ENCODE assay signal across 9 mouse cellular contexts in genomic region chr3:133314475-133314874, GRCm38 (mm10). TPM values are rescaled to one million over a fixed set of nuclear protein-coding genes. Genes with fewer than 3 reads are reported as not detected.
DNase-seq lines count a peak whose midpoint lies in the region; ATAC-seq and TF ChIP-seq lines count a peak whose summit lies in the region.
"Had no signal": no experiment of that assay in that cellular context is flagged by ENCODE, and none has a peak within 500 bp of the region (broad histone marks: within the 10 kb centered on the region; RNA-seq: fewer than 3 reads in every experiment).

No protein-coding gene starts in this region.

- H3K4me3 ChIP-seq in intestine, embryonic 14.5 days (ENCODE audit: low read depth, low read length), result no peak overlapping the region
- no peak overlapping the region for H3K4me3 ChIP-seq in intestine, embryonic 15.5 days (replicated peaks)
- no peak overlapping the region for H3K4me3 ChIP-seq in heart, postnatal 0 days (ENCODE audit: low read depth, low read length)
- no peak overlapping the region for H3K4me3 ChIP-seq in limb, embryonic 10.5 days
- H3K4me3 ChIP-seq: neural tube, embryonic 13.5 days had no signal

- peak; percentile 87 for TF ChIP-seq CTCF in heart, postnatal 0 days (IDR thresholded peaks at IDR 0.05; ENCODE audit: low read depth)

- H3K27ac ChIP-seq in intestine, embryonic 14.5 days (ENCODE audit: low read depth), result no peak overlapping the region
- H3K27ac ChIP-seq in intestine, embryonic 15.5 days, result no peak overlapping the region
- no peak overlapping the region for H3K27ac ChIP-seq in heart, postnatal 0 days (ENCODE audit: low read depth)
- no peak overlapping the region for H3K27ac ChIP-seq in limb, embryonic 10.5 days
- H3K27ac ChIP-seq: neural tube, embryonic 13.5 days had no signal

- peak; percentile 82 for DNase-seq in intestine, embryonic 14.5 days (ENCODE audit: low spot score)
- DNase-seq in R1 (ENCODE audit: low read depth, low spot score), result peak; percentile 79
- peak; percentile 67 to 69 for DNase-seq in cerebellum, postnatal 36 days
- DNase-seq in heart, postnatal 0 days (ENCODE audit: low spot score), result peak; percentile 69
- peak; percentile 76 for DNase-seq in limb, embryonic 10.5 days (ENCODE audit: low spot score)
- DNase-seq in ovary, postnatal 10 days (ENCODE audit: low spot score), result peak; percentile 54
- DNase-seq in thymus, postnatal 10 days (ENCODE audit: low spot score in 2 of 2), result peak; percentile 65 to 85

- H3K9ac ChIP-seq in intestine, embryonic 14.5 days (ENCODE audit: low read length), result no peak overlapping the region
- no peak overlapping the region for H3K9ac ChIP-seq in intestine, embryonic 15.5 days
- no peak overlapping the region for H3K9ac ChIP-seq in heart, postnatal 0 days (replicated peaks; ENCODE audit: low read depth, low read length)
- H3K9ac ChIP-seq: neural tube, embryonic 13.5 days had no signal

- ATAC-seq in intestine, embryonic 14.5 days (replicated peaks; ENCODE audit: low FRiP score, low TSS enrichment, low read depth), result no peak
- no peak for ATAC-seq in intestine, embryonic 15.5 days
- ATAC-seq in heart, postnatal 0 days (ENCODE audit: insufficient read depth, low read depth), result no peak

- H3K36me3 ChIP-seq in intestine, embryonic 14.5 days (ENCODE audit: control insufficient read depth, insufficient read depth, low read length), result no peaks in the 10 kb centered on the region
- H3K36me3 ChIP-seq in intestine, embryonic 15.5 days, result no peaks in the 10 kb centered on the region
- peaks cover under 1% of the 10 kb centered on the region; the same call in 1 of the 2 replicates for H3K36me3 ChIP-seq in heart, postnatal 0 days (replicated peaks; ENCODE audit: control insufficient read depth, insufficient read depth, low read length)
- H3K36me3 ChIP-seq in limb, embryonic 10.5 days, result 0 out of 2 replicates have a peak, but pooled peaks cover 6% of the 10 kb centered on the region
- H3K36me3 ChIP-seq: neural tube, embryonic 13.5 days had no signal

- no peak for TF ChIP-seq EP300 in heart, postnatal 0 days (IDR thresholded peaks at IDR 0.05; ENCODE audit: low read depth)

- no peak overlapping the region for H3K4me2 ChIP-seq in intestine, embryonic 14.5 days (ENCODE audit: low read length)
- H3K4me2 ChIP-seq in intestine, embryonic 15.5 days (replicated peaks), result no peak overlapping the region
- no peak overlapping the region for H3K4me2 ChIP-seq in heart, postnatal 0 days (ENCODE audit: low read depth, low read length)
- H3K4me2 ChIP-seq: neural tube, embryonic 13.5 days had no signal

- 40% methylated on average over 6 of the region's 6 CpGs for WGBS in intestine, embryonic 14.5 days
- 45% methylated on average over 6 of the region's 6 CpGs for WGBS in intestine, embryonic 15.5 days
- WGBS in heart, postnatal 0 days, result 29% methylated on average over 6 of the region's 6 CpGs
- 41% methylated on average over 6 of the region's 6 CpGs for WGBS in limb, embryonic 10.5 days

- H3K9me3 ChIP-seq in intestine, embryonic 14.5 days (ENCODE audit: control insufficient read depth, low read length), result no peaks in the 10 kb centered on the region
- H3K9me3 ChIP-seq in intestine, embryonic 15.5 days, result 0 out of 2 replicates have a peak, but pooled peaks cover 2% of the 10 kb centered on the region
- H3K9me3 ChIP-seq in heart, postnatal 0 days (replicated peaks; ENCODE audit: control insufficient read depth, low read length), result 0 out of 2 replicates have a peak, but pooled peaks cover under 1% of the 10 kb centered on the region
- no peaks in the 10 kb centered on the region for H3K9me3 ChIP-seq in limb, embryonic 10.5 days (replicated peaks)
- H3K9me3 ChIP-seq: neural tube, embryonic 13.5 days had no signal

- H3K27me3 ChIP-seq in intestine, embryonic 14.5 days (replicated peaks; ENCODE audit: control insufficient read depth, insufficient read depth, low read length), result no peaks in the 10 kb centered on the region
- H3K27me3 ChIP-seq in intestine, embryonic 15.5 days (replicated peaks), result no peaks in the 10 kb centered on the region
- H3K27me3 ChIP-seq in heart, postnatal 0 days (ENCODE audit: control insufficient read depth, insufficient read depth, low read length), result no peaks in the 10 kb centered on the region
- H3K27me3 ChIP-seq in limb, embryonic 10.5 days (ENCODE audit: low read depth, poor library complexity, severe bottlenecking), result no peaks in the 10 kb centered on the region
- H3K27me3 ChIP-seq: neural tube, embryonic 13.5 days had no signal

- H3K4me1 ChIP-seq in intestine, embryonic 14.5 days (replicated peaks; ENCODE audit: control insufficient read depth, insufficient read depth, low read length), result no peaks in the 10 kb centered on the region
- peaks cover 14% of the 10 kb centered on the region; the same call in 1 of the 2 replicates for H3K4me1 ChIP-seq in intestine, embryonic 15.5 days (replicated peaks)
- no peaks in the 10 kb centered on the region; the same call in 1 of the 2 replicates for H3K4me1 ChIP-seq in heart, postnatal 0 days (ENCODE audit: control insufficient read depth, insufficient read depth)
- H3K4me1 ChIP-seq in limb, embryonic 10.5 days, result peaks cover 8% of the 10 kb centered on the region; the same call in 1 of the 2 replicates

RNA-seq across cellular contexts. Expression of gene Ppa2, which starts 4.6 kb away (rescaled TPM):
- polyA plus RNA-seq in intestine, embryonic 14.5 days (2014; fragmentation: Nextera tagmentation; extraction: Ambion mirVana), result 107 and 113 TPM in 2 replicates
- polyA plus RNA-seq in intestine, embryonic 15.5 days (2015; fragmentation: Nextera tagmentation; extraction: Ambion mirVana), result 132 and 135 TPM in 2 replicates
- 44.5 and 46.9 TPM in 2 replicates for total RNA-seq in heart, postnatal 0 days (2014; rRNA removed; ENCODE audit: low replicate concordance)
- 146 and 154 TPM in 2 replicates for polyA plus RNA-seq in heart, postnatal 0 days (2015; fragmentation: Nextera tagmentation; extraction: Ambion mirVana)
- 81.7 and 95.4 TPM in 2 replicates for polyA plus RNA-seq in limb, embryonic 10.5 days (2016; fragmentation: Nextera tagmentation; extraction: Ambion mirVana)
